Mouse (Mus musculus): ENCODE measurements around the gene Wdr18. TPM values are rescaled to one million over a fixed set of nuclear protein-coding genes. Genes with fewer than 3 reads are reported as not detected.
A peak's percentile ranks its signal among the peaks of the same experiment; 100 is the strongest.

Wdr18 gene
- total RNA-seq, 2 experiments from 2014 or later = 44.2 to 46.3 TPM

GRCm38 (mm10) chr10:79988506-79989271 lies 28.7 kb downstream of the Wdr18 start, which contains the start of gene Cnn2:
Gene Cnn2 (plus strand): TSS chr10:79988584.
- intact Hi-C loops (cut with DNase I) = no loop called here
- no peak for DNase-seq (ENCODE audit: low spot score in 2 of 2)

- intact Hi-C loops (cut with DNase I) = no loop called here
- DNase-seq (ENCODE audit: low spot score in 2 of 2) = no peak
Observed at GRCm38 (mm10) chr10:79989272-79989786, 29.4 kb downstream of the Wdr18 start.

GRCm38 (mm10) chr10:79989870-79990269 lies 29.9 kb downstream of the Wdr18 start:
- no peak for DNase-seq (ENCODE audit: low spot score in 2 of 2)
- intact Hi-C loops (cut with DNase I) = no loop called here

GRCm38 (mm10) chr10:79991099-79991498 lies 31.1 kb downstream of the Wdr18 start:
- no peak for DNase-seq (ENCODE audit: low spot score in 2 of 2)
- intact Hi-C loops (cut with DNase I) = no loop called here

- no peak for DNase-seq (ENCODE audit: low spot score in 2 of 2)
- intact Hi-C loops (cut with DNase I) = no loop called here
Observed at GRCm38 (mm10) chr10:79991548-79991947, 31.6 kb downstream of the Wdr18 start.

- intact Hi-C loops (cut with DNase I) = no loop called here
- no peak for DNase-seq (ENCODE audit: low spot score in 2 of 2)
Observed at GRCm38 (mm10) chr10:79994397-79995115, 34.6 kb downstream of the Wdr18 start.

- no peak for DNase-seq (ENCODE audit: low spot score in 2 of 2)
- intact Hi-C loops (cut with DNase I) = loop anchor here (2.0 kb wide), 1 partner anchor 43 kb away; the partner anchor contains the start of gene Polr2e
Observed at GRCm38 (mm10) chr10:79995636-79996035, 35.7 kb downstream of the Wdr18 start.

GRCm38 (mm10) chr10:79996272-79997033 lies 36.5 kb downstream of the Wdr18 start, which contains the start of gene Abca7:
Gene Abca7 (plus strand): TSS chr10:79996494.
- intact Hi-C loops (cut with DNase I) = loop anchor here (2.0 kb wide), 1 partner anchor 42 kb away; the partner anchor contains the start of gene Polr2e
- DNase-seq (ENCODE audit: low spot score in 2 of 2) = peak; percentile 92 to 93

GRCm38 (mm10) chr10:79997034-79997760 lies 37.2 kb downstream of the Wdr18 start:
- peak; percentile 64 to 70 for DNase-seq (ENCODE audit: low spot score in 2 of 2)
- intact Hi-C loops (cut with DNase I) = loop anchor here (2.0 kb wide), 1 partner anchor 42 kb away; the partner anchor contains the start of gene Polr2e

- intact Hi-C loops (cut with DNase I) = loop anchor here (2.0 kb wide), 1 partner anchor 41 kb away; the partner anchor contains the start of gene Polr2e
- no peak for DNase-seq (ENCODE audit: low spot score in 2 of 2)
Observed at GRCm38 (mm10) chr10:79997819-79998218, 37.9 kb downstream of the Wdr18 start.

GRCm38 (mm10) chr10:80001945-80002344 lies 42.0 kb downstream of the Wdr18 start:
- intact Hi-C loops (cut with DNase I) = no loop called here
- DNase-seq (ENCODE audit: low spot score in 2 of 2) = no peak

- no peak for DNase-seq (ENCODE audit: low spot score in 2 of 2)
- intact Hi-C loops (cut with DNase I) = no loop called here
Observed at GRCm38 (mm10) chr10:80002829-80003228, 42.9 kb downstream of the Wdr18 start.

GRCm38 (mm10) chr10:80003374-80004232 lies 43.7 kb downstream of the Wdr18 start:
- intact Hi-C loops (cut with DNase I) = no loop called here

GRCm38 (mm10) chr10:80004233-80004705 lies 44.3 kb downstream of the Wdr18 start:
- intact Hi-C loops (cut with DNase I) = no loop called here
- no peak for DNase-seq (ENCODE audit: low spot score in 2 of 2)

More at GRCm38 (mm10) chr10:80003374-80004232, 43.7 kb downstream of the Wdr18 start:
- DNase-seq (ENCODE audit: low spot score in 2 of 2) = no peak

- DNase-seq (ENCODE audit: low spot score in 2 of 2) = no peak
- intact Hi-C loops (cut with DNase I) = no loop called here
Observed at GRCm38 (mm10) chr10:80011740-80012139, 51.8 kb downstream of the Wdr18 start.

GRCm38 (mm10) chr10:80013609-80014008 lies 53.7 kb downstream of the Wdr18 start:
- DNase-seq (ENCODE audit: low spot score in 2 of 2) = no peak
- intact Hi-C loops (cut with DNase I) = no loop called here

- intact Hi-C loops (cut with DNase I) = no loop called here
Observed at GRCm38 (mm10) chr10:80014484-80015290, 54.7 kb downstream of the Wdr18 start.

More at GRCm38 (mm10) chr10:80014484-80015290, 54.7 kb downstream of the Wdr18 start:
- DNase-seq (ENCODE audit: low spot score in 2 of 2) = no peak

Measured in left cerebral cortex, postnatal 36 days (tissue).